Comparison of ENCODE assay signal across 8 mouse cellular contexts in the genomic region with DNA sequence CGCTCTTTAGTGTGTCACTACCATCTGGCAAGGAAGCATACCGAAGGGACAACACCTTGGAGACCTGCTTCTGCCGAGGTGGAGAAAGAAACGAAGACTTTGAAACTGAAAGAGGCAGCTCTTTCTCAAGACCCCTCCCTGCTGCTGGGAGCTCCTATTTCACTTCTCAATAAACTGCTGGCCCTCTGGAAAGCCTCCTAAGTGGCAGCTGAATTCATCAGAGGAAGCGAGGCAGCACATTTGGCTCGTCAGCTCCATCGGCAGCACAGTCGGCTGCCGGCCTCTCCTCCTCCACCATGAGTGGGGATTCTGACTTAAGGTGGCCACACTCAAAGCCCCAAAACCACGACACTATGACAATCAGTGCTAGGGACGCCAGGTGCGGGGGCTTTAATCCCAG. TPM values are rescaled to one million over a fixed set of nuclear protein-coding genes. Genes with fewer than 3 reads are reported as not detected.
A peak's percentile ranks its signal among the peaks of the same experiment; 100 is the strongest.
DNase-seq lines count a peak whose midpoint lies in the region; ATAC-seq and TF ChIP-seq lines count a peak whose summit lies in the region.

No protein-coding gene starts in this region.

- peaks cover 13% of the 10 kb centered on the region for H3K36me3 ChIP-seq in heart, embryonic 16.5 days (ENCODE audit: control insufficient read depth, insufficient read depth)
- H3K36me3 ChIP-seq in intestine, postnatal 0 days (ENCODE audit: control insufficient read depth, insufficient read depth) = peaks cover 83% of the 10 kb centered on the region
- H3K36me3 ChIP-seq in midbrain, embryonic 15.5 days (replicated peaks) = peaks cover 8% of the 10 kb centered on the region; the same call in 1 of the 2 replicates

- WGBS in heart, embryonic 16.5 days = 61% methylated on average over 12 of the region's 12 CpGs
- 50% methylated on average over 12 of the region's 12 CpGs for WGBS in intestine, postnatal 0 days
- 56% methylated on average over 12 of the region's 12 CpGs for WGBS in midbrain, embryonic 15.5 days

- intact Hi-C loops in heart, postnatal 36 days (cut with DNase I) = no loop called here

- H3K27ac ChIP-seq in heart, embryonic 16.5 days (ENCODE audit: low read length) = peak overlapping the region; percentile 25; the same call in 1 of the 2 replicates
- peak overlapping the region; percentile 62; the same call in 1 of the 2 replicates for H3K27ac ChIP-seq in intestine, postnatal 0 days (ENCODE audit: low read depth, low read length)
- no peak overlapping the region for H3K27ac ChIP-seq in midbrain, embryonic 15.5 days

- no peaks in the 10 kb centered on the region for H3K4me1 ChIP-seq in heart, embryonic 16.5 days (ENCODE audit: control insufficient read depth, insufficient read depth, low read length)
- H3K4me1 ChIP-seq in intestine, postnatal 0 days (replicated peaks; ENCODE audit: control insufficient read depth, insufficient read depth, low read length) = no peaks in the 10 kb centered on the region
- no peaks in the 10 kb centered on the region for H3K4me1 ChIP-seq in midbrain, embryonic 15.5 days

- DNase-seq in heart, postnatal 36 days = no peak
- DNase-seq in urinary bladder, postnatal 10 days (ENCODE audit: low spot score) = peak; percentile 9
- no peak for DNase-seq in urinary bladder, postnatal 25 days (ENCODE audit: low spot score)
- no peak for DNase-seq in adipocyte (ENCODE audit: low spot score)
- DNase-seq in urinary bladder, adult 18-20 months (ENCODE audit: low spot score in 2 of 2) = no peak

- no peaks in the 10 kb centered on the region for H3K9me3 ChIP-seq in heart, embryonic 16.5 days (replicated peaks; ENCODE audit: control insufficient read depth, low read length)
- no peaks in the 10 kb centered on the region for H3K9me3 ChIP-seq in intestine, postnatal 0 days (ENCODE audit: control insufficient read depth)
- no peaks in the 10 kb centered on the region for H3K9me3 ChIP-seq in midbrain, embryonic 15.5 days

- no peak overlapping the region for H3K4me3 ChIP-seq in heart, embryonic 16.5 days (ENCODE audit: low read length)
- peak overlapping the region; percentile 6; the same call in 1 of the 2 replicates for H3K4me3 ChIP-seq in intestine, postnatal 0 days (ENCODE audit: low read depth, low read length)
- no peak overlapping the region for H3K4me3 ChIP-seq in midbrain, embryonic 15.5 days

- TF ChIP-seq CTCF in intestine, postnatal 0 days (IDR thresholded peaks at IDR 0.05; ENCODE audit: low read depth) = no peak

- no peak overlapping the region for H3K9ac ChIP-seq in heart, embryonic 16.5 days (ENCODE audit: low read length)
- H3K9ac ChIP-seq in intestine, postnatal 0 days (ENCODE audit: low read depth, low read length) = no peak overlapping the region
- no peak overlapping the region for H3K9ac ChIP-seq in midbrain, embryonic 15.5 days

- no peak overlapping the region for H3K4me2 ChIP-seq in heart, embryonic 16.5 days (ENCODE audit: low read depth, low read length)
- peak overlapping the region; percentile 40 for H3K4me2 ChIP-seq in intestine, postnatal 0 days (replicated peaks; ENCODE audit: low read depth)
- no peak overlapping the region for H3K4me2 ChIP-seq in midbrain, embryonic 15.5 days

- H3K27me3 ChIP-seq in heart, embryonic 16.5 days (ENCODE audit: control insufficient read depth, insufficient read depth, low read length) = no peaks in the 10 kb centered on the region
- H3K27me3 ChIP-seq in intestine, postnatal 0 days (replicated peaks; ENCODE audit: control insufficient read depth, insufficient read depth, low read length) = no peaks in the 10 kb centered on the region
- no peaks in the 10 kb centered on the region for H3K27me3 ChIP-seq in midbrain, embryonic 15.5 days (replicated peaks)

- ATAC-seq in heart, embryonic 16.5 days (replicated peaks; ENCODE audit: extremely low read depth, insufficient read depth, low FRiP score) = no peak
- ATAC-seq in intestine, postnatal 0 days = no peak
- ATAC-seq in midbrain, embryonic 15.5 days (replicated peaks) = no peak

RNA-seq across cellular contexts. Expression of a gene that starts 41.3 kb away (rescaled TPM):
- 8.1 and 8.3 TPM in 2 replicates for polyA plus RNA-seq in heart, embryonic 16.5 days (2015; fragmentation: Nextera tagmentation; extraction: Ambion mirVana)
- 10 to 100 TPM in 1 of 2 experiments, 1 to 10 TPM in 1; 10.0 to 13.5 TPM for total RNA-seq in heart, postnatal 36 days (2021)
- polyA plus RNA-seq in intestine, postnatal 0 days (2015; fragmentation: Nextera tagmentation; extraction: Ambion mirVana) = 22.4 and 26.6 TPM in 2 replicates
- polyA plus RNA-seq in midbrain, embryonic 15.5 days (2015; fragmentation: Nextera tagmentation; extraction: Ambion mirVana) = 28.3 and 31.8 TPM in 2 replicates
